Mouse (Mus musculus) cerebellum, postnatal 25 days (tissue): Measurements from ENCODE around the gene Mia2.

Experiments used
- DNase-seq, 2 experiments: peaks; one replicate each; pipeline ENCODE4 v3.0.0; 2021; ENCODE audit warnings: mixed read lengths in 2 of 2

Gene Mia2

GRCm38 (mm10) chr12:59105914-59106313, 10.3 kb downstream of the Mia2 start:
- no peak for DNase-seq

GRCm38 (mm10) chr12:59106491-59106890, 10.9 kb downstream of the Mia2 start:
- DNase-seq: no peak

- no peak for DNase-seq
Measured at GRCm38 (mm10) chr12:59107926-59108325, 12.3 kb downstream of the Mia2 start.

GRCm38 (mm10) chr12:59117184-59117583, 21.6 kb downstream of the Mia2 start:
- DNase-seq: no peak

GRCm38 (mm10) chr12:59125426-59125825, 29.8 kb downstream of the Mia2 start:
- no peak for DNase-seq

GRCm38 (mm10) chr12:59128501-59128900, 32.9 kb downstream of the Mia2 start:
- no peak for DNase-seq

- DNase-seq: peak in 1 of 2 experiments; percentile 12
Measured at GRCm38 (mm10) chr12:59129038-59129437, 33.4 kb downstream of the Mia2 start.

- DNase-seq: peak; percentile 43 to 60
Measured at GRCm38 (mm10) chr12:59129592-59129991, 34.0 kb downstream of the Mia2 start.

- DNase-seq: peak in 1 of 2 experiments; percentile 17
Measured at GRCm38 (mm10) chr12:59130249-59130648, 34.6 kb downstream of the Mia2 start.

- peak; percentile 96 to 98 for DNase-seq
Measured at GRCm38 (mm10) chr12:59130651-59131577, 35.3 kb downstream of the Mia2 start.

- DNase-seq: no peak
Measured at GRCm38 (mm10) chr12:59131578-59131946, 36.0 kb downstream of the Mia2 start.

- DNase-seq: no peak
Measured at GRCm38 (mm10) chr12:59132462-59132861, 36.9 kb downstream of the Mia2 start.

GRCm38 (mm10) chr12:59132940-59133339, 37.3 kb downstream of the Mia2 start:
- DNase-seq: peak; percentile 8 to 28

GRCm38 (mm10) chr12:59133437-59133999, 37.9 kb downstream of the Mia2 start:
- DNase-seq: no peak

GRCm38 (mm10) chr12:59135096-59135495, 39.5 kb downstream of the Mia2 start:
- DNase-seq: no peak

- DNase-seq: no peak
Measured at GRCm38 (mm10) chr12:59135533-59136300, 40.1 kb downstream of the Mia2 start.

- DNase-seq: no peak
Measured at GRCm38 (mm10) chr12:59137031-59137430, 41.4 kb downstream of the Mia2 start.

- DNase-seq: no peak
Measured at GRCm38 (mm10) chr12:59139372-59139771, 43.8 kb downstream of the Mia2 start.

GRCm38 (mm10) chr12:59145130-59145529, 49.5 kb downstream of the Mia2 start:
- DNase-seq: no peak

- DNase-seq: no peak
Measured at GRCm38 (mm10) chr12:59149691-59150090, 54.1 kb downstream of the Mia2 start.

- DNase-seq: no peak
Measured at GRCm38 (mm10) chr12:59161091-59161490, 65.5 kb downstream of the Mia2 start.

GRCm38 (mm10) chr12:59162797-59163196, 67.2 kb downstream of the Mia2 start:
- no peak for DNase-seq

- no peak for DNase-seq
Measured at GRCm38 (mm10) chr12:59164522-59164921, 68.9 kb downstream of the Mia2 start.
